Mouse (Mus musculus) adipocyte (in vitro differentiated cells): ENCODE measurements around the gene Plekhh3.
"Not testable (repeated sequence)": the region's sequence is repeated elsewhere in the genome, so short reads cannot be mapped to it uniquely, and the experiment has no call there.

Source experiments
- DNase-seq: peaks from one replicate; pipeline ENCODE4 v3.0.0-alpha.2; 2016; ENCODE audit warnings: low spot score

Gene Plekhh3

GRCm38 (mm10) chr11:101170354-101170810, 769 bp downstream of the Plekhh3 start, which contains the start of gene Cntnap1:
Cntnap1 (plus strand) TSS chr11:101170523.
- DNase-seq, result peak; percentile 68

GRCm38 (mm10) chr11:101169301-101170107, 1.6 kb downstream of the Plekhh3 start:
- no peak for DNase-seq

DNA sequence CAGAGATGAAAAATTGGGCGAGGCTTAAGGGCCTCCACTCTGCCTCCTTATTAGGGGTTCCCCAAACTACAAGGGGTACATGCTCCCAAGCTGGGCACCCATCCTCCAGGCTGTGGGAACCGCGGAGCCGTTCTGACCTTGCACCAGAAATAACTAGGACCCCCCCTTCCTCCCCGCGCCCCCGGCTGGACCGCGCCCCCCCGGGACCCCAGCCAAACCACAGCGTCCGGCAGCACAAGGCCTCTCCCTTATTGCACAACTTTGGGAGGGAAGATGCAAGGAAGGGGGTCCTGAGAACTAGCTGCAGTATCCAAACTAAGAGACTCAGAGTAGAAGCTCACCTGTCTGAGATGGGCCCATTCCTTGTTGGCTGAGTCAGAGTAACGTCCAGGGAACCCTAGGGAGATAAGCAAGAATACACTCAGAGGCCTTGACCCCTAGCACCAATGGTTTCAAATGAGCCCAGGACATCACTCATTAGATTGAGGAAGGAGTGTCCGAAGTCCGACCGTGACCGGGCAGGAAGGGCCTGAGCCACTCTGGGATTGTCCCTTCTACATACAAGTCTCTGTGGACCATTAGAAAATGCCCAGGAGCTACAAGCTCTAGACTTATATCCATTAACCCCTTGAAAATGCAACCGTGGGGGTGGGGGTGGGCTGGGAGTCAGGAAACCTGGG, 2.7 kb downstream of the Plekhh3 start:
- no peak for DNase-seq

GRCm38 (mm10) chr11:101167963-101168300, 3.2 kb downstream of the Plekhh3 start:
- no peak for DNase-seq

DNA sequence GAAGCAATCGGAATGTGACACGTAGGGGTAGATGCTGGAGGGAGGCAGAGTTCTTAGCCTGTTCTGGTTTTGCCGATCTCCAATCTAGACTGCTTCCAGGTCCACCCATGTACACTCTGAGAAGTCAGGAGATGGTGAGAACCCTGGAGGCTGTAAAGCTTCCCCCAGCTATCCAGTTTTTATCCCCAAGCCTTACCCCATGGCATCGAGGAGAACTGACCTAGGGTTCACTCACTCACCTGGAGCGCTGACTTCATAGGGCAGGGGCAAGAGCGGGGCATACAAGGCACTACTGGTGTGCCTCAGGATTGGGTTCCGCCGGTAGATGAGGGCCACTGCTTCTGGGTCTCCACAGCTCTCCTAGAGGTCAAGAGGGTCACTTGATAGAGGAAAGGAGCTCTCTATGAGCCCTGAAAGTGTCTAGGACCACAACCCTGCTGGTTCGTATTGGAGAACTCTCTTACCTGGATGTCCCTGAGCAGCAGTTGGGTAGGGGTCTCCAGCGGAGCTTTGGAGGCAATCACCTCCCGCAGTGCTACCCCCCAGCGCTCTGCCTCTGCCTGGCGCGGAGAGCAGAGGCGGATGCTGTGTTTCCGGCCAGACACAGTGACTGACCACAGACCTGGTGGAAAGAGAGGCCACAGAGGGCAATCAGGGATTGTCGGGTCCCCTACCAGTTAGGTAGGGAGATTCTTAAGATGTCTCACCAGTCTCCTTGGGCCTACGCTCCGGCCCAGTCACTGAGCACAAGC, 3.8 kb downstream of the Plekhh3 start:
- DNase-seq, result no peak

- DNase-seq, result no peak
Measured at GRCm38 (mm10) chr11:101166357-101166756, 4.8 kb downstream of the Plekhh3 start.

DNA sequence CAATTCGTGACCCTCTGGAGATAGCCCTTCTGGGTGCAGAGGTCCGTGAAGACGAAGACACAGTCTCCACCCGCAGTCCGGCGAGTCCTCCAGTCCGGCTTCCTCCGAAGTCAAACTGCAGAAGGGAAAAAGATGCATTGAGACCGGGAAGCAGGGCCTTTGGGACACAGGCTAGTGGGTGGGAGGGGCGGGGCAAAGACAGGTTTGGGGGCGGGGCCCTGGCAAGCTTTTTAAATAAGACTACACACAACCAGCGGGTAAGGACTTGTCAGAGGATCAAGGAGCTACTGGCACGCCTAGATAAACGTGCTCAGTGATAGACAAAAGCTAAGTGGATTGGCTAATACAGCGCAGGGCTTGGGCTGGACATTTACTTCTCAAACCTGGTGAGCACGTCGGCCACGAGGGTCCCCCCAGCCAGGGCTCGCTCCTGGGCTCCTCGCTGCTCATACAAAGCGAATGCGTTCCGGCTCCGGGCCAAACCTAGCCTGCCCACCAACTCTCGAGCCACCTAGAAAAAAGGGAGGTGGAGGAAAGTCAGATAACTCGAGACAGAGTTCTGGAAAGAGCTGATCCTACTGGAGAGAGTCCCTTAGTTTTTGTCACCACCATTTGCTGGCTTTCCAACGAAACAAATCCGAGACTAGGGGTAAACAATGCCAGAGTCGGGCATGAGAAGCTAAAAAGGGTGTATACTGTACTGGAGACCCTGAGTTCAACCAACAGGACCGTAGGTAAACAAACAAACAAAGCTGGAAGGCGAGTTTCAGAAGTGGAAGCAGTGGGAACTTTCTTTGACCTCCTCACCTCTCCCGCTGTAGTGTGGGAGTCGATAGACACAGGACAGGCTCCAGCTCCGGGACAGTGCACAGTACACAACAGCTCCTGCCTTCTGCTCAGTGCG, 6.2 kb downstream of the Plekhh3 start:
- no peak for DNase-seq

GRCm38 (mm10) chr11:101164351-101164665, 6.8 kb downstream of the Plekhh3 start:
- DNase-seq, result no peak

DNA sequence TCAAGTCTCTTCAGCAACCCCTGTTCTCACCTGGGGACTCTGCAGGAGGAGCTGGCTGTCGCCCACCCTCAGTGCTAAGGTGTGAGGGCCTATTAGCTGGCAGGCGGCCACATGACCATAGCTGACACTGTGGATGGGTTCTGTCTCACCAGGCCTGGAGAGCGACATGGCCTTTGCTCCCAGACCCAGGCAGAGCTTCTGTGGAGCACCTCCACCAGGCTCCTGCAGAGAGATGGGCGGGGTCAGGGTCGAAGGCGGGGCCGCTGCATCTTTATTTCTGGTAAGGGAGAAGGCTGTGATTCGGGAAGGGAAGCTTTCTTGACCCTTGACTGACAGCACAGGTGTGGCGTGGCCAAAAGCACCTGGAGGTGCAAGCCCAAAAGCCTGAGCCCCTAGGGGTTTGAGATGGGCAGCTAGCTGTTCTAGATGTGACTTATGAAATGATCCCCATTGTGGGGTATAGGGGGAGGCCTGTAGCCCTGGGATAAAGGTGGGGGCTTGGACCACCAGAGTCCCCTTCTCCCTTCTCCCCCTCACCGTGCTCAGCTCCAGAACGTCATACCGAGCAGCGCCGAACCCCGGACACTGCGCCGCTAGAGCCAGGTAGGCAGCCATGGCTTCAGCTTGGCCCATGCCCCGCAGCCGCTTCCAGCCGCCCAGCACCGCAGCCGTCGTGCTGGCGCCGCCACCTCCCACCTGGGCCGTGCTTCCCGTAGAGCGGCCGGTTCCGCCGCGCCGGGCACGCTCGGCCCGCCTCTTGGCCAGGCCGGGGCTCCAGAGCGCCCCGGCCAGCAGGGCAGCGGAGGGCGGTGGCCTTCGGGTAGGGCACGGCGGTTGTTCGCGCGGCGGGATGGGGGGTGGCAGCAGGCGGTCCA, 7.4 kb downstream of the Plekhh3 start:
- DNase-seq, result no peak

GRCm38 (mm10) chr11:101162772-101163171, 8.4 kb downstream of the Plekhh3 start:
- DNase-seq, result peak; percentile 96

DNA sequence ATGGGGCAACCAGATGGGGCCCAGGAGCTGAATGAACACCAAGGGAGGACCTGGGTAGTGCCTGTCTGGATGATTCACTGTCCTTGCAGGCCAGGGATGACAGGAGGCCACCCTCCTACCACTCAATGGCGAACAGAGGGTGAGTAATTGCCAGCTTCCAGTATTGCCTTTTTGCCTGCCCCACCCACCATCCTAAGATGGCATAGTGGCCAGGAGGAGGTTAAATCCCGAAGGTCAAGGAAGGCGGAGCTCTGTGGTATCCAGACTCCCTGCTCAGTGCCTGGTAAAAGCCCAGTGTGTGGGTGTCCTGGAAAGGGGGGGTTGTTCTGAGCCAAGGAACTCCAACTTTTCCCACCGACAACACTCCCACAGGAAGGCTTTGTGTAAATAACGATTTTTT, 8.8 kb downstream of the Plekhh3 start:
- no peak for DNase-seq

DNA sequence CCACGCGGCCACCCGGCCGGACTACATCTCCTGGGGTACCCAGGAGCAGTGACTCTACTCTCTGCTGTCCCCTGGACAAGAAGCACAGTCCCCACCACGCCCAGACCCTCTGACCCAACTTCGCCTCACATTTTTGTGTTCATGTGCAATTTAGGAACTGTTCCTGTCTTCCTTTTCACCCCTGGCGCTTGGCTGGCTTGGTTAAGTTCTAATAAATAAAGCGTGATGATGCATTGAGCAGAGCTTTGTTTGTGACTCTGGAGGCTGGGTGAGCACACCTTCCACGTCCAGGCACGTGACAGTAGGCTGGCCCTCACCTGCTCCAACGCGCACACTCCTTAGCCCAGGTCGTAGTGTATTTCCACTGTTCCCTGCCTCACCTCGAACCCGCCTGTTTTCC, 9.6 kb downstream of the Plekhh3 start:
- no peak for DNase-seq

GRCm38 (mm10) chr11:101160981-101161505, 10.1 kb downstream of the Plekhh3 start:
- not testable (repeated sequence) for DNase-seq

- not testable (repeated sequence) for DNase-seq
Measured at GRCm38 (mm10) chr11:101160151-101160550, 11.0 kb downstream of the Plekhh3 start.

DNA sequence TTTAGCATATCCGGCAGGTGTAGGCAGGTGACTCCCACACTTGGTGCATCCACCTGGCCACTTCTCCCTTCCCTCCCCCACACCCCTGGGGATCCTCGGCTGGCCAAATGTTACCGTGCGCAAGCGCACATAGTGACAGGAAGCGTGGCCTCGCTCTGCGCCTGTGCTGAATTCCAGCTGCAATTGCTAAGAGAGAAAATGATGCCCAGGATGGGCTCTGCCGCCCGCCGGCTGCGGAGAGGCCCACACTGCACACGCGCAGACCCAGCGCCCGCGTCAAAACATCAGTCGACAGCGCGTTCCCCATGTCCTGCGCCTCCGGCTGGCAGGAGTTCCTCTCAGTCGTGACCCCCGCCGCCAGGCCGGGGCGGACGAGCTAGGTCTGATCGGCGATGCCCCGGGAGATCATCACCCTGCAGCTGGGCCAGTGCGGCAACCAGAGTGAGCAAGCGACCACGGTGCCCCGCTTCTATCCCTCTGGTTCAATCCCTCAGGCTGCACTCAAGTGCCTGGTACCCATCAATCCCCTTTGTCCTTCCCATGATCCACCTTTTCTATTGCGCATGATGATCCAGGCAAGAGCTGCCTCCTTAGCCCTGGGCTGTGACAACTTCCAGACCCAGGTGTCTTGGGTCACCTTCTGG, 15.3 kb downstream of the Plekhh3 start, which contains the start of gene Tubg2:
TSS of gene Tubg2 (plus strand) at position 180 of the 644 bp plus-strand sequence.
- no peak for DNase-seq

DNA sequence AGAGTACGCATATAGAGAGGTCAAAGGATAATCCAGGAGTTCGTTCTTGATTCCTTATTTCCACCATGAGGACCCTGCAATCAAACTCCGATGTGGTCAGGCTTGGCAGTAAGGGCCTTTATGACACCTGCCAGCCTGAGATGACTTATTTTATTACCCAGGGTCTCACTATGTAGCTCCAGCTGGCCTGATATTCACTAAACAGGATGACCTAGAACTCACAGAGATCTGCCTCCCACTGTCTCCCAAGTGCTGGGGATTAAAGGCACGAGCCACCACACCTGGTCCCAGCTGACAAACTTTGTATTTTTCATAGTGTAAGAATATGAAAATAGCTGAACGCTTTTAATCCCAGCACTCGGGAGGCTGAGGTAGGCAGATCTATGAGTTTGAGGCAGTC, 16.0 kb downstream of the Plekhh3 start:
- no peak for DNase-seq

- no peak for DNase-seq
Measured at GRCm38 (mm10) chr11:101154648-101155047, 16.5 kb downstream of the Plekhh3 start.

- DNase-seq, result no peak
Measured at GRCm38 (mm10) chr11:101152825-101153224, 18.3 kb downstream of the Plekhh3 start.

GRCm38 (mm10) chr11:101151063-101151462, 20.1 kb downstream of the Plekhh3 start:
- DNase-seq, result no peak
